Mouse (Mus musculus) limb, embryonic 14.5 days (tissue): ENCODE data around the gene Them4. TPM values are rescaled to one million over a fixed set of nuclear protein-coding genes. Genes with fewer than 3 reads are reported as not detected.
A peak's percentile ranks its signal among the peaks of the same experiment; 100 is the strongest.

Experiments used
- ATAC-seq: fragments of 200-750 bp; cut with Nextera tagmentation; 2 replicates; pipeline ENCODE4 v1.8.0; 2017; ENCODE audit warnings: low read depth, moderate number of reproducible peaks, moderate TSS enrichment; ENCODE audit not compliant: low FRiP score
- DNase-seq: peaks from one replicate; pipeline ENCODE4 v3.0.0-alpha.2; 2015; ENCODE audit warnings: low spot score
- H3K27ac ChIP-seq: fragments of 300-500 bp; sonication (generic); replicated peaks from 2 replicates; pipeline ENCODE4 v1.5.1; 2014; ENCODE audit warnings: low read depth, mild to moderate bottlenecking, low read length, moderate library complexity, mixed read lengths
- H3K27me3 ChIP-seq: fragments of 300-500 bp; sonication (generic); 2 replicates; pipeline ENCODE4 v1.6.1; 2014; ENCODE audit warnings: low read length, mixed read lengths; ENCODE audit not compliant: control insufficient read depth, insufficient read depth
- H3K36me3 ChIP-seq: fragments of 300-500 bp; sonication (generic); 2 replicates; pipeline ENCODE4 v1.6.1; 2014; ENCODE audit warnings: mild to moderate bottlenecking, low read length, moderate library complexity, mixed read lengths; ENCODE audit not compliant: control insufficient read depth, insufficient read depth
- H3K4me1 ChIP-seq: fragments of 300-500 bp; sonication (generic); 2 replicates; pipeline ENCODE4 v1.6.1; 2014; ENCODE audit warnings: antibody characterized with exemption, low read length, mixed read lengths; ENCODE audit not compliant: control insufficient read depth, insufficient read depth
- H3K4me2 ChIP-seq: fragments of 300-500 bp; sonication (generic); replicated peaks from 2 replicates; pipeline ENCODE4 v1.6.1; 2014; ENCODE audit warnings: low read depth, mild to moderate bottlenecking, low read length, moderate library complexity; ENCODE audit not compliant: severe bottlenecking
- H3K4me3 ChIP-seq: fragments of 300-500 bp; sonication (generic); replicated peaks from 2 replicates; pipeline ENCODE4 v1.5.1; 2014; ENCODE audit warnings: low read length
- H3K9ac ChIP-seq: fragments of 300-500 bp; sonication (generic); 2 replicates; pipeline ENCODE4 v1.6.1; 2014; ENCODE audit warnings: mild to moderate bottlenecking, low read depth, low read length, moderate library complexity; ENCODE audit not compliant: severe bottlenecking
- H3K9me3 ChIP-seq: fragments of 300-500 bp; sonication (generic); 2 replicates; pipeline ENCODE4 v1.6.1; 2016; ENCODE audit warnings: low read length; ENCODE audit not compliant: control insufficient read depth
- POLR2A ChIP-seq: fragments of 200-500 bp; IDR thresholded peaks from 2 replicates; pipeline ENCODE4 v1.8.0; 2012; ENCODE audit warnings: inconsistent platforms, mild to moderate bottlenecking, moderate library complexity, borderline replicate concordance; ENCODE audit not compliant: insufficient read depth, insufficient read length; ENCODE audit errors: extremely low read depth
- WGBS: fragments of 180-500 bp; shearing (Covaris S2); extraction: QIAGEN DNeasy Blood & Tissue Kit; methylation state at CpG from one replicate; pipeline ENCODE4 v1.1.7; 2014; 5-methylcytosine and 5-hydroxymethylcytosine counted together
- polyA plus RNA-seq, 2 experiments: library from polyadenylated mRNA; depleted of rRNA in 1 of 2; stranded (reverse) in 1 of 2; unstranded in 1 of 2; fragments of >200 nt; fragmentation: Nextera tagmentation in 1 of 2; extraction: Ambion mirVana in 1 of 2; gene quantifications; 2 replicates each; pipeline versions ENCODE4 v1.2.1 to v1.2.3; 2012 to 2014

Gene Them4
- polyA plus RNA-seq, 2 experiments, result 5.6 to 13.1 TPM

DNA sequence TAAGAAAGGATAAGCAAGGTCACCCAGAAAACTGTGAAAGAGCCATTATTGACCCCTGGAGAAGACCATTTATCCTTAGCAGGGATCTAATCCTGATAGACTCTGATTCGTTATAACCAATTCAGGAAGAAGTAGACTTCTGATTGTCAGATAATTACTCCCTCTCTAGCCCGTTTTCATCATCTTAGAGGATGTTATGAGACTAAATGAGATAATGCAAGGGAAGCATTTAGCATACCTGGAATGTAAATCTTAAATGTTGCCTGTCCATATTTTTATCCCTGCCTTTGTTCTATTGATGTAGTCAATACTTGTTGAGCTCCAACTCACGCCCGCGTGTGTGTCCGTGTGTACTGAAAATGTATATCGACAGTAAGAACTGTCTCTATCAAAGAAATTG lies 602 bp downstream of the Them4 start:
- Histone ChIP-seq H3K27ac (peak overlapping the region; percentile 73), H3K4me1 (peaks cover 9% of the 10 kb centered on the region; the same call in 1 of the 2 replicates), H3K9ac (peak overlapping the region; percentile 72), H3K36me3 (no peaks in the 10 kb centered on the region), H3K4me2 (peak overlapping the region; percentile 46), H3K27me3 (no peaks in the 10 kb centered on the region), H3K4me3 (peak overlapping the region; percentile 62), H3K9me3 (no peaks in the 10 kb centered on the region)
- no peak for TF ChIP-seq POLR2A
- ATAC-seq, result no peak
- no peak for DNase-seq
- WGBS, result 43% methylated on average over 7 of the region's 7 CpGs

DNA sequence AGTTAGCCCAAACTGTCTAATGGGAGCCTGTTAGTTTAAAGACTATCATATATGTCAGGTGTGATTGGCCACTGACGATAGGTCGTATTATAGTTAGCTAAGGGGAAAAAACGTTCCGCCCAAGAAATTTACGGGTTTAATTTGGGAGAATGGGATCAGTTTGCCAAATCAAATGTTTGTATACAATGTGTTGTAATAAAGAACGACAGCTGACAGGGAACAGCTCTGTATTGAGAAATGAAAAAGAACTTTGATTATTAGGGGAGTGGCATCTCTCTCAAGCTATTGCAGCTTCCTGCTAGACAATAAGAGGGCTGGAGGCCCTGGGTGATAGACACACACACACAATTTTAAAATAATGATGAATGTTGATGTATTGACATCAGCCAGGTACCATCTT lies 1.0 kb downstream of the Them4 start:
- Histone ChIP-seq H3K4me3 (peak overlapping the region; percentile 62), H3K4me1 (peaks cover 9% of the 10 kb centered on the region; the same call in 1 of the 2 replicates), H3K9ac (peak overlapping the region; percentile 72), H3K9me3 (no peaks in the 10 kb centered on the region), H3K4me2 (peak overlapping the region; percentile 46), H3K27ac (no peak overlapping the region), H3K36me3 (no peaks in the 10 kb centered on the region), H3K27me3 (no peaks in the 10 kb centered on the region)
- ATAC-seq (no peak), DNase-seq (no peak)
- WGBS, result 53% methylated on average over 6 of the region's 6 CpGs
- no peak for TF ChIP-seq POLR2A

DNA sequence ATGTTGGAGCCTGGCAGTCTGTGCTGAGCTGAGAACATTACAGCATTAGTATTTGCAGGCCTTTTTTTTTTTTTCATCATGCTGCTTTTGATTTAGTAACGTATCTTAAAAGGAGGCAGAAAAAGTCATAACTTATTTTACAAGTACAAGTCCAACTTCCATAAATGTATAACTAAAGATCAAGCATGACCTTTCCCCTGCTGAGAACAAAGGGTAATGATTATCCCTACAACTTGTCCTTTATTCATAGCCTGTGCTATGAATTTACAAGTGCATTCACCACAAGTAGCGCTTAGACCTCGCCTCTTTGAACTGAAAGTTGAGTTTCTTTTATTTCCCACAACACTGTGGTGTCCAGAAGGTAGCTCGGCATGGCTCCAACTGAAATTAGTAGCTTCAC lies 1.5 kb downstream of the Them4 start:
- no peak overlapping the region for H3K4me3 ChIP-seq
- H3K27me3 ChIP-seq, result no peaks in the 10 kb centered on the region
- no peak for TF ChIP-seq POLR2A
- no peak for ATAC-seq
- peaks cover 9% of the 10 kb centered on the region; the same call in 1 of the 2 replicates for H3K4me1 ChIP-seq
- H3K36me3 ChIP-seq, result no peaks in the 10 kb centered on the region
- H3K9ac ChIP-seq, result no peak overlapping the region
- DNase-seq, result no peak
- peak overlapping the region; percentile 46; the same call in 1 of the 2 replicates for H3K4me2 ChIP-seq
- H3K27ac ChIP-seq, result no peak overlapping the region
- no peaks in the 10 kb centered on the region for H3K9me3 ChIP-seq
- 62% methylated on average over 4 of the region's 4 CpGs for WGBS

- Histone ChIP-seq H3K27me3 (no peaks in the 10 kb centered on the region), H3K4me3 (no peak overlapping the region), H3K36me3 (peaks cover 6% of the 10 kb centered on the region; the same call in 1 of the 2 replicates), H3K9me3 (no peaks in the 10 kb centered on the region), H3K4me1 (no peaks in the 10 kb centered on the region), H3K4me2 (no peak overlapping the region), H3K9ac (no peak overlapping the region), H3K27ac (no peak overlapping the region)
- DNase-seq (no peak), ATAC-seq (no peak)
- no peak for TF ChIP-seq POLR2A
- 71% methylated on average over 3 of the region's 3 CpGs for WGBS
These were observed 18.8 kb downstream of the Them4 start for GRCm38 (mm10) chr3:94328681-94329080.

- no peak overlapping the region for H3K4me2 ChIP-seq
- no peaks in the 10 kb centered on the region for H3K9me3 ChIP-seq
- no peak overlapping the region for H3K27ac ChIP-seq
- WGBS, result 89% methylated on average over 4 of the region's 4 CpGs
- no peak overlapping the region for H3K4me3 ChIP-seq
- DNase-seq, result no peak
- no peak overlapping the region for H3K9ac ChIP-seq
- no peaks in the 10 kb centered on the region for H3K4me1 ChIP-seq
- no peak for ATAC-seq
- no peaks in the 10 kb centered on the region for H3K27me3 ChIP-seq
- H3K36me3 ChIP-seq, result peaks cover 6% of the 10 kb centered on the region; the same call in 1 of the 2 replicates
- TF ChIP-seq POLR2A, result no peak
These were observed 24.6 kb downstream of the Them4 start for GRCm38 (mm10) chr3:94334442-94334841.

GRCm38 (mm10) chr3:94338522-94338921 lies 28.6 kb downstream of the Them4 start:
- 78% methylated on average over 3 of the region's 3 CpGs for WGBS
- ATAC-seq (no peak), DNase-seq (no peak)
- Histone ChIP-seq H3K36me3 (no peaks in the 10 kb centered on the region), H3K4me2 (no peak overlapping the region), H3K4me1 (no peaks in the 10 kb centered on the region), H3K9ac (no peak overlapping the region), H3K27ac (no peak overlapping the region), H3K9me3 (no peaks in the 10 kb centered on the region), H3K27me3 (no peaks in the 10 kb centered on the region), H3K4me3 (no peak overlapping the region)
- TF ChIP-seq POLR2A, result no peak
